Mouse (Mus musculus): ENCODE data around the gene E2f1. TPM values are rescaled to one million over a fixed set of nuclear protein-coding genes. Genes with fewer than 3 reads are reported as not detected.

E2f1 gene
- polyA plus RNA-seq, 1 experiment: 14.5 TPM

DNA sequence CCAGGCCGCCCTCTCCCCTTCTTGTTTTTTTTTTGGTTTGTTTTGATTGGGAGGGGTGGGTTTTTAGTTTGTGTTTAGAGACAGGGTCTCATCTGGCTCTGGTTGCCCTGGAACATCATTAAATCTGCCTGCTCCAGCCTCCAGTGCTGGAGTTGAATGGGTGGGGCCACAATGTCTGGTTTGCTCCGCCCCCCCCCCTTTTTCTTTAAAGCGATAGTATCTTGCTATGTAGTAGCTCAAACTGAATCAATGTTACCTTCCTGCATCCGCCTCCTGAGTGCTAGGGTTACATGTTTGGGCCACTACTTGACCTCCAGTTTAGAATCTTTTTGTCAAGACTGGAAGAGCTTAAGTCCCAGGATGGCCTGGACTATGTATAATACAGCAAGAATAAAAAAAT is 1.6 kb upstream of the E2f1 start:
- Histone ChIP-seq H3K4me3 (ENCODE audit: low read depth, low read length) (no peak overlapping the region), H3K27me3 (ENCODE audit: control insufficient read depth, insufficient read depth, low read length) (no peaks in the 10 kb centered on the region), H3K27ac (ENCODE audit: insufficient read depth, low read depth, low read length) (no peak overlapping the region), H3K4me1 (ENCODE audit: control insufficient read depth, insufficient read depth, insufficient read length, low read length) (peaks cover 5% of the 10 kb centered on the region; the same call in 1 of the 2 replicates), H3K36me3 (ENCODE audit: control insufficient read depth, insufficient read depth, low read length) (no peaks in the 10 kb centered on the region)
- WGBS: 64% methylated on average over 4 of the region's 4 CpGs
- TF ChIP-seq POLR2A (IDR thresholded peaks at IDR 0.05; ENCODE audit: low read depth, low read length): no peak
- TF ChIP-seq CTCF (IDR thresholded peaks at IDR 0.05; ENCODE audit: extremely low read depth, insufficient read length, insufficient replicate concordance, low read depth, low read length): no peak

DNA sequence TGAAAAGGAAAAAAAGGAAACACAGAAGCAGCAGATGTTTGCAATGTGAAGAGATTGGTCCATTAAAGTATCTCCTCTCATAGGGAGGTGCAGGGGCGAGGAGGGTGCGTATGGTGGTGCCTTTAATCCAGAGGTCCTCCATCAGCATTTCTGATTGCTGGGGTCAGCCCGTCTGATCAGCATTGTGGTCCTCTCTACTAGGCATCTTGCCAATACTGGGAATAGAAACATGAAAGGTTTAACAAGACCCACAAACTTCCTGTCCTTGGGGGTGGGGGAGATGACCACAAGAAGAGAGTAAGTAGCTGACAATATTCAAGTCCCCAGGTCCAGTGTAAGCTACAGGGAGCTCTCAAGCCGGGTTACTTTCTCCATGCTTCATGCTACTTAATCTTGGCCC is 974 bp upstream of the E2f1 start:
- Histone ChIP-seq H3K27ac (ENCODE audit: insufficient read depth, low read depth, low read length) (no peak overlapping the region), H3K27me3 (ENCODE audit: control insufficient read depth, insufficient read depth, low read length) (no peaks in the 10 kb centered on the region), H3K36me3 (ENCODE audit: control insufficient read depth, insufficient read depth, low read length) (no peaks in the 10 kb centered on the region), H3K4me1 (ENCODE audit: control insufficient read depth, insufficient read depth, insufficient read length, low read length) (peaks cover 5% of the 10 kb centered on the region; the same call in 1 of the 2 replicates), H3K4me3 (ENCODE audit: low read depth, low read length) (no peak overlapping the region)
- TF ChIP-seq POLR2A (IDR thresholded peaks at IDR 0.05; ENCODE audit: low read depth, low read length): no peak
- no peak for TF ChIP-seq CTCF (IDR thresholded peaks at IDR 0.05; ENCODE audit: extremely low read depth, insufficient read length, insufficient replicate concordance, low read depth, low read length)
- WGBS: 62% methylated on average over 4 of the region's 4 CpGs

DNA sequence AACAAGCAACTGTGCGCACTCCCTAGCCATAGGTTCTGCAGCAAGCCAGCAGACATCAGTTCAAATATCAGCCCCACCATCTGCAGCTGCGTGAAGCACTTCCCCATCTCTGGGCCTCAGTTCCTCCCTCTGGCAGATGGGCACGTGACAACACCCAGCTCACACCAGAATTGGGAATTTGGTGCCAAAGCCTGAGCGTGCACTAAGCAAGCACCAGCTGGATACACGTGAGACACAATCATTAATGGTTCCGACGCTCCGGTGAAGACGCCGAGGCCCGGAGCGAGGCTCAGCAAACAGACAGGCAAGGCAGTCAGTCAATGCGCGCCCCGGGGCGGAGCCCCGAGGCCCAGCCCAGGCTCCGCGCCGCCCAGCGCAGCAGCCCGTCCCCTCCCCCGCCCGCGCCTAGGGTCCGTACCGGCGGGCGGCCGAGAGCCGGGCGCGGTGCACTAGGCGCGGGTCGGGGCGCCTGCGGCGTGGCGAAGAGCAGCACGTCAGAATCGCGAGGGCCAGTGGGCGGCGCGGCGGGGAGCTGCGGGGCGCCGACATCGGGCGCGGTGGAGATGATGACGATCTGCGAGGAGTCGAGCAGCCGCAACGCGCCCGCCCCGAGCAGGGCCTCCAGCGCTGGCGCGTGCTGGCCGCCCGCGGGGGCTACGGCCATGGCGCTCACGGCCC is 482 bp downstream of the E2f1 start:
- Histone ChIP-seq H3K27me3 (ENCODE audit: control insufficient read depth, insufficient read depth, low read length) (no peaks in the 10 kb centered on the region), H3K4me3 (ENCODE audit: low read depth, low read length) (peak overlapping the region; percentile 71), H3K36me3 (ENCODE audit: control insufficient read depth, insufficient read depth, low read length) (no peaks in the 10 kb centered on the region), H3K27ac (ENCODE audit: insufficient read depth, low read depth, low read length) (no peak overlapping the region), H3K4me1 (ENCODE audit: control insufficient read depth, insufficient read depth, insufficient read length, low read length) (peaks cover 5% of the 10 kb centered on the region; the same call in 1 of the 2 replicates)
- 1% methylated on average over 67 of the region's 70 CpGs for WGBS
- TF ChIP-seq CTCF (IDR thresholded peaks at IDR 0.05; ENCODE audit: extremely low read depth, insufficient read length, insufficient replicate concordance, low read depth, low read length) (no peak), POLR2A (IDR thresholded peaks at IDR 0.05; ENCODE audit: low read depth, low read length) (no peak)

DNA sequence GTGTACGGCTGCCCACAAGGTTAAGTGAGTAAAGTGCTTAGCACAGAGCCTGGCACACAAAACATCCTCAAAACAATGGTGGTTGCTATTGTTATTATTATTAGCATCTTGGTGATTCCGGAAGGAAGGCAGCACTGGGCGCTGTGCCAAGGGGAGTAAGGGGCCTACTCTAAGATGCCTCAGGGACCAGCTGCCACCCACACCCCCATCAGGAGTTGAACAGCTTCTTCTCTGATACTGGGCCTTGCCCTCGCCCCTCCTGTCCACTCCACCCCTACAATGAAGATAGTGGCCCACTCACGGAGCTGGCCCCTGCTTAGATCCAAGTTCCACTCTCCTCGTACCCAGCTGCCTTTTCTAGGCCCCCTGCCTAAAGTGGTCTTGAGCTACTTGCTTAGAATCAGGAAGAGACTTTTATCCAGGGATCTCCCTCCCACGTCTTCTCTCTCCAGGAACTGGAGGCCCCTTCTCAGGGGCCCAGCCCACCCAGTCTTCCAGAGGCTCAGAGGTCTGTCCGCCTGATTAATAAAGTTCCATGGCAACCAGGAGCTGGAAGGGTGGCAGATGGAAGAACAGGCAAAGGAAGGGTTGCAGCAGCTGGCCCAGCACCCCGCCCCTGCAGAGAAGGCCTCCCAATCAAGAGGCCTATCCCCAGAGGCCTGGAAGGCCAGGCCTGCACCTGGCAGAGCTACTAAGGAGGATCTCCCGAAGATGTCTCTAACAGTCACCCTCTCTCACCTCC is 1.2 kb downstream of the E2f1 start:
- TF ChIP-seq POLR2A (IDR thresholded peaks at IDR 0.05; ENCODE audit: low read depth, low read length): no peak
- no peak for TF ChIP-seq CTCF (IDR thresholded peaks at IDR 0.05; ENCODE audit: extremely low read depth, insufficient read length, insufficient replicate concordance, low read depth, low read length)
- no peak overlapping the region for H3K27ac ChIP-seq (ENCODE audit: insufficient read depth, low read depth, low read length)
- H3K27me3 ChIP-seq (ENCODE audit: control insufficient read depth, insufficient read depth, low read length): no peaks in the 10 kb centered on the region
- WGBS: 30% methylated on average over 10 of the region's 10 CpGs
- no peaks in the 10 kb centered on the region for H3K36me3 ChIP-seq (ENCODE audit: control insufficient read depth, insufficient read depth, low read length)
- peak overlapping the region; percentile 71 for H3K4me3 ChIP-seq (ENCODE audit: low read depth, low read length)
- peaks cover 5% of the 10 kb centered on the region; the same call in 1 of the 2 replicates for H3K4me1 ChIP-seq (ENCODE audit: control insufficient read depth, insufficient read depth, insufficient read length, low read length)

DNA sequence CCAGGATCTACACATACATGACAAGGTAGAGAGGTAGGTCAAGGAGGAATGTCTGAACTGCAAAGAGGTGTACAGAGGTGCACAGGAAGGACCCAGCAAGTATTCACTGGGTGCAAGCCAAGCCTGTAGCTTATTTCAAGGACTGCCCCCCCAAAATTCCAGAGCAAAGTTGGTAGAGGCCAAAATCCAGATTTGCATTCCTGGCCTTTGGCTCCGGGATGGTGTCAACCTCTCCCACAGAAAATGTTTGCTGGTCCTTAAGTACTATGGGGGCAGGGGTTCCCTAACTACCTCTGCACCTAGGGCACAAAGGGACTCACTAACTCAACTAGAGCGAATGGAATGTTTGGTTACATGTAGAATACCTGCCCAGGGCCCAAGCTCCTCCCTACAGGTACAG is 1.9 kb downstream of the E2f1 start:
- H3K36me3 ChIP-seq (ENCODE audit: control insufficient read depth, insufficient read depth, low read length): 0 out of 2 replicates have a peak, but pooled peaks cover under 1% of the 10 kb centered on the region
- 58% methylated on average over 2 of the region's 2 CpGs for WGBS
- TF ChIP-seq CTCF (IDR thresholded peaks at IDR 0.05; ENCODE audit: extremely low read depth, insufficient read length, insufficient replicate concordance, low read depth, low read length) (no peak), POLR2A (IDR thresholded peaks at IDR 0.05; ENCODE audit: low read depth, low read length) (no peak)
- no peaks in the 10 kb centered on the region for H3K27me3 ChIP-seq (ENCODE audit: control insufficient read depth, insufficient read depth, low read length)
- no peak overlapping the region for H3K27ac ChIP-seq (ENCODE audit: insufficient read depth, low read depth, low read length)
- H3K4me1 ChIP-seq (ENCODE audit: control insufficient read depth, insufficient read depth, insufficient read length, low read length): peaks cover 5% of the 10 kb centered on the region; the same call in 1 of the 2 replicates
- H3K4me3 ChIP-seq (ENCODE audit: low read depth, low read length): no peak overlapping the region

DNA sequence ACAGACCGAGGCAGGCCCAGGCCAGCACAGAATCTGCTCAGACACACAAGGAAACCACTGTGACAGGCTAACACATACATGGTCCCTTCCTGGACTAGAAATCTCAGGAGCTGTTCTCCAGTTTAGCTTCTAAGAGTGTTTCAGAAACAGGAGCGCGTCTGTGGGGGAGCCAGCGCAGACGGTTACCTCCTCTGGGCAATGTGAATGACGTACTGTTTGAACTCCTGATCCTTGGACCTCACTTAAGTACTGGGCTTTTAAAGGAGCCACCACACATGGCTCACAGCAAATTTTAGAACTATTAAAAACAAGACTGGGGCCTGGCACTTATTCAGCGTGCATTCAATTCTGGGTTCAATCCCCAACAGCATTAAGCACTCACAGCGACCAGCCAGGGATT is 3.1 kb downstream of the E2f1 start:
- Histone ChIP-seq H3K27me3 (ENCODE audit: control insufficient read depth, insufficient read depth, low read length) (no peaks in the 10 kb centered on the region), H3K27ac (ENCODE audit: insufficient read depth, low read depth, low read length) (no peak overlapping the region), H3K4me1 (ENCODE audit: control insufficient read depth, insufficient read depth, insufficient read length, low read length) (peaks cover 5% of the 10 kb centered on the region; the same call in 1 of the 2 replicates), H3K36me3 (ENCODE audit: control insufficient read depth, insufficient read depth, low read length) (0 out of 2 replicates have a peak, but pooled peaks cover 2% of the 10 kb centered on the region), H3K4me3 (ENCODE audit: low read depth, low read length) (no peak overlapping the region)
- WGBS: 37% methylated on average over 8 of the region's 8 CpGs
- TF ChIP-seq CTCF (IDR thresholded peaks at IDR 0.05; ENCODE audit: extremely low read depth, insufficient read length, insufficient replicate concordance, low read depth, low read length) (no peak), POLR2A (IDR thresholded peaks at IDR 0.05; ENCODE audit: low read depth, low read length) (no peak)

DNA sequence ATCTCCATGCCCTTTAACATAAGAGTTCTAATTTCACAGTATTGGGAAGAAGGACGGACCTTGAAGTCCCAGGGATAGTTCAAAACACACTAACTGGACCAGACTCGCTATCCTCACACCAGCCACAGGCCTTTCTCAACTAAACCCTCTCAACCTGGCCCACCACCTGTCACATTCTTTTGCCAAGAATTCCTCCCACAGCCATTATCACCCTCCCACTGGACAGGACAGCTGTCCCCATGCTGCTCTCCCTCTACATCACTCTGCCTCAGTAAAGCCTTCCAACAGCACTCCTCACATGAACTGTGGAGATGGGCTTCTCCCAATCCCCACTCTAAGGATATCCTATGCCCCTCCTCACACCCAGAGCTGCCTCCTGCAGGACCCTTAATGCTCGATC is 4.1 kb downstream of the E2f1 start:
- peaks cover 5% of the 10 kb centered on the region; the same call in 1 of the 2 replicates for H3K4me1 ChIP-seq (ENCODE audit: control insufficient read depth, insufficient read depth, insufficient read length, low read length)
- H3K27me3 ChIP-seq (ENCODE audit: control insufficient read depth, insufficient read depth, low read length): no peaks in the 10 kb centered on the region
- no peak overlapping the region for H3K4me3 ChIP-seq (ENCODE audit: low read depth, low read length)
- no peak overlapping the region for H3K27ac ChIP-seq (ENCODE audit: insufficient read depth, low read depth, low read length)
- 93% methylated on average over 3 of the region's 3 CpGs for WGBS
- TF ChIP-seq CTCF (IDR thresholded peaks at IDR 0.05; ENCODE audit: extremely low read depth, insufficient read length, insufficient replicate concordance, low read depth, low read length) (no peak), POLR2A (IDR thresholded peaks at IDR 0.05; ENCODE audit: low read depth, low read length) (no peak)
- H3K36me3 ChIP-seq (ENCODE audit: control insufficient read depth, insufficient read depth, low read length): 0 out of 2 replicates have a peak, but pooled peaks cover 2% of the 10 kb centered on the region
